Mouse (Mus musculus) midbrain, embryonic 14.5 days (tissue): ENCODE measurements around the gene Gtf2h3. TPM values are rescaled to one million over a fixed set of nuclear protein-coding genes. Genes with fewer than 3 reads are reported as not detected.
A peak's percentile ranks its signal among the peaks of the same experiment; 100 is the strongest.
"Not testable (repeated sequence)": the region's sequence is repeated elsewhere in the genome, so short reads cannot be mapped to it uniquely, and the experiment has no call there.

Experiments used
- ATAC-seq: fragments of 200-750 bp; cut with Nextera tagmentation; 2 replicates; pipeline ENCODE4 v1.8.0; 2017; ENCODE audit warnings: moderate number of reproducible peaks, moderate library complexity; ENCODE audit not compliant: low FRiP score, low TSS enrichment
- DNase-seq: peaks from one replicate; pipeline ENCODE4 v3.0.0-alpha.2; 2015
- H3K27ac ChIP-seq: fragments of 300-500 bp; sonication (generic); replicated peaks from 2 replicates; pipeline ENCODE4 v1.5.1; 2014; ENCODE audit warnings: mild to moderate bottlenecking, low read depth, low read length, moderate library complexity
- H3K27me3 ChIP-seq: fragments of 300-500 bp; sonication (generic); 2 replicates; pipeline ENCODE4 v1.6.1; 2014; ENCODE audit warnings: low read length, control low read depth, mixed read lengths; ENCODE audit not compliant: control insufficient read depth, insufficient read depth
- H3K36me3 ChIP-seq: fragments of 300-500 bp; sonication (generic); 2 replicates; pipeline ENCODE4 v1.6.1; 2014; ENCODE audit warnings: low read length, control low read depth; ENCODE audit not compliant: control insufficient read depth, insufficient read depth
- H3K4me1 ChIP-seq: fragments of 300-500 bp; sonication (generic); 2 replicates; pipeline ENCODE4 v1.6.1; 2014; ENCODE audit warnings: mild to moderate bottlenecking, antibody characterized with exemption, low read length, control low read depth; ENCODE audit not compliant: control insufficient read depth, insufficient read depth
- H3K4me2 ChIP-seq: fragments of 300-500 bp; sonication (generic); 2 replicates; pipeline ENCODE4 v1.6.1; 2014; ENCODE audit warnings: mild to moderate bottlenecking, low read length, moderate library complexity
- H3K4me3 ChIP-seq: fragments of 300-500 bp; sonication (generic); replicated peaks from 2 replicates; pipeline ENCODE4 v1.5.1; 2014; ENCODE audit warnings: low read depth, low read length
- H3K9ac ChIP-seq: fragments of 300-500 bp; sonication (generic); replicated peaks from 2 replicates; pipeline ENCODE4 v1.6.1; 2014; ENCODE audit warnings: mild to moderate bottlenecking, low read length, moderate library complexity
- H3K9me3 ChIP-seq: fragments of 300-500 bp; sonication (generic); 2 replicates; pipeline ENCODE4 v1.6.1; 2016; ENCODE audit warnings: low read length, control low read depth, mixed read lengths; ENCODE audit not compliant: control insufficient read depth
- WGBS: fragments of 180-500 bp; shearing (Covaris S2); extraction: QIAGEN DNeasy Blood & Tissue Kit; methylation state at CpG from one replicate; pipeline ENCODE4 v1.1.7; 2014; 5-methylcytosine and 5-hydroxymethylcytosine counted together
- polyA plus RNA-seq: library from polyadenylated mRNA; unstranded; fragments of >200 nt; fragmentation: Nextera tagmentation; extraction: Ambion mirVana; gene quantifications from 2 replicates; pipeline ENCODE4 v1.2.1, GENCODE M21; 2014

Gtf2h3 gene
- polyA plus RNA-seq, 1 experiment from 2014 or later = 59.7 TPM

- not testable (repeated sequence) for H3K9me3 ChIP-seq, DNase-seq, H3K4me3 ChIP-seq, H3K9ac ChIP-seq, H3K27ac ChIP-seq, H3K27me3 ChIP-seq, ATAC-seq, H3K4me1 ChIP-seq
- Histone ChIP-seq H3K36me3 (peaks cover 31% of the 10 kb centered on the region), H3K4me2 (peak overlapping the region; percentile 98)
- WGBS = 68% methylated on average over 8 of the region's 8 CpGs
These were observed 20.8 kb downstream of the Gtf2h3 start for GRCm38 (mm10) chr5:124599726-124600125.

- H3K9me3 ChIP-seq = no peaks in the 10 kb centered on the region
- peaks cover 17% of the 10 kb centered on the region; the same call in 1 of the 2 replicates for H3K36me3 ChIP-seq
- no peak for ATAC-seq
- H3K4me1 ChIP-seq = peaks cover 8% of the 10 kb centered on the region
- no peak overlapping the region for H3K4me2 ChIP-seq
- DNase-seq = peak; percentile 66
- H3K27ac ChIP-seq = no peak overlapping the region
- H3K4me3 ChIP-seq = no peak overlapping the region
- no peaks in the 10 kb centered on the region for H3K27me3 ChIP-seq
- no peak overlapping the region for H3K9ac ChIP-seq
- 75% methylated on average over 5 of the region's 5 CpGs for WGBS
These were observed 23.4 kb downstream of the Gtf2h3 start for GRCm38 (mm10) chr5:124602349-124602748.

GRCm38 (mm10) chr5:124604296-124604695 is 25.4 kb downstream of the Gtf2h3 start:
- WGBS = 93% methylated on average over 4 of the region's 4 CpGs
- H3K27me3 ChIP-seq = no peaks in the 10 kb centered on the region
- DNase-seq (no peak), ATAC-seq (no peak)
- no peak overlapping the region for H3K4me3 ChIP-seq
- H3K27ac ChIP-seq = no peak overlapping the region
- peaks cover 32% of the 10 kb centered on the region for H3K36me3 ChIP-seq
- no peaks in the 10 kb centered on the region for H3K9me3 ChIP-seq
- H3K9ac ChIP-seq = no peak overlapping the region
- H3K4me1 ChIP-seq = peaks cover 3% of the 10 kb centered on the region
- no peak overlapping the region for H3K4me2 ChIP-seq

- DNase-seq (no peak), ATAC-seq (no peak)
- Histone ChIP-seq H3K4me1 (no peaks in the 10 kb centered on the region), H3K4me3 (no peak overlapping the region), H3K9me3 (no peaks in the 10 kb centered on the region), H3K4me2 (no peak overlapping the region), H3K9ac (no peak overlapping the region), H3K27me3 (no peaks in the 10 kb centered on the region), H3K27ac (no peak overlapping the region), H3K36me3 (peaks cover 36% of the 10 kb centered on the region)
- WGBS = 90% methylated on average over 17 of the region's 17 CpGs
These were observed 26.2 kb downstream of the Gtf2h3 start for GRCm38 (mm10) chr5:124605041-124605622.

GRCm38 (mm10) chr5:124610965-124611364 is 32.0 kb downstream of the Gtf2h3 start:
- Histone ChIP-seq H3K9ac (no peak overlapping the region), H3K27ac (no peak overlapping the region), H3K9me3 (no peaks in the 10 kb centered on the region), H3K27me3 (no peaks in the 10 kb centered on the region), H3K4me2 (no peak overlapping the region), H3K36me3 (peaks cover 63% of the 10 kb centered on the region), H3K4me1 (no peaks in the 10 kb centered on the region), H3K4me3 (no peak overlapping the region)
- whole genome bisulfite sequencing = 77% methylated on average over 10 of the region's 10 CpGs
- ATAC-seq = no peak
- peak; percentile 5 for DNase-seq

- Histone ChIP-seq H3K36me3 (peaks cover 49% of the 10 kb centered on the region), H3K4me2 (no peak overlapping the region)
These were observed 35.8 kb downstream of the Gtf2h3 start for GRCm38 (mm10) chr5:124614709-124615108.

GRCm38 (mm10) chr5:124618711-124619110 is 39.8 kb downstream of the Gtf2h3 start:
- no peak overlapping the region for H3K4me2 ChIP-seq
- no peak overlapping the region for H3K9ac ChIP-seq
- no peak overlapping the region for H3K4me3 ChIP-seq
- WGBS = 89% methylated on average over 10 of the region's 10 CpGs
- DNase-seq (no peak), ATAC-seq (no peak)
- H3K9me3 ChIP-seq = no peaks in the 10 kb centered on the region
- H3K27ac ChIP-seq = no peak overlapping the region
- H3K27me3 ChIP-seq = no peaks in the 10 kb centered on the region
- H3K36me3 ChIP-seq = peaks cover 34% of the 10 kb centered on the region
- no peaks in the 10 kb centered on the region for H3K4me1 ChIP-seq

More at GRCm38 (mm10) chr5:124614709-124615108, 35.8 kb downstream of the Gtf2h3 start:
- Histone ChIP-seq H3K27me3 (no peaks in the 10 kb centered on the region), H3K4me1 (no peaks in the 10 kb centered on the region), H3K9me3 (no peaks in the 10 kb centered on the region), H3K9ac (no peak overlapping the region), H3K27ac (no peak overlapping the region), H3K4me3 (no peak overlapping the region)
- ATAC-seq (no peak), DNase-seq (no peak)
- 92% methylated on average over 11 of the region's 11 CpGs for WGBS

GRCm38 (mm10) chr5:124621362-124621761 is 42.4 kb downstream of the Gtf2h3 start:
- no peaks in the 10 kb centered on the region for H3K9me3 ChIP-seq
- no peaks in the 10 kb centered on the region for H3K27me3 ChIP-seq
- no peaks in the 10 kb centered on the region for H3K4me1 ChIP-seq
- H3K27ac ChIP-seq = no peak overlapping the region
- H3K4me3 ChIP-seq = no peak overlapping the region
- ATAC-seq = no peak
- H3K9ac ChIP-seq = no peak overlapping the region
- no peak for DNase-seq
- H3K36me3 ChIP-seq = peaks cover 24% of the 10 kb centered on the region
- 64% methylated on average over 13 of the region's 13 CpGs for WGBS
- H3K4me2 ChIP-seq = no peak overlapping the region

GRCm38 (mm10) chr5:124622890-124623289 is 44.0 kb downstream of the Gtf2h3 start:
- Histone ChIP-seq H3K27ac (no peak overlapping the region), H3K27me3 (no peaks in the 10 kb centered on the region), H3K9me3 (no peaks in the 10 kb centered on the region), H3K36me3 (peaks cover 22% of the 10 kb centered on the region), H3K4me3 (no peak overlapping the region), H3K4me2 (no peak overlapping the region), H3K9ac (no peak overlapping the region), H3K4me1 (peaks cover under 1% of the 10 kb centered on the region; the same call in 1 of the 2 replicates)
- no peak for ATAC-seq
- no peak for DNase-seq
- 92% methylated on average over 15 of the region's 15 CpGs for WGBS
